Mouse (Mus musculus): ENCODE data around the gene Gpr119. TPM values are rescaled to one million over a fixed set of nuclear protein-coding genes. Genes with fewer than 3 reads are reported as not detected.

Gpr119 gene
- not detected in 2 replicates for polyA plus RNA-seq (2015; fragmentation: Nextera tagmentation; extraction: Ambion mirVana)

DNA sequence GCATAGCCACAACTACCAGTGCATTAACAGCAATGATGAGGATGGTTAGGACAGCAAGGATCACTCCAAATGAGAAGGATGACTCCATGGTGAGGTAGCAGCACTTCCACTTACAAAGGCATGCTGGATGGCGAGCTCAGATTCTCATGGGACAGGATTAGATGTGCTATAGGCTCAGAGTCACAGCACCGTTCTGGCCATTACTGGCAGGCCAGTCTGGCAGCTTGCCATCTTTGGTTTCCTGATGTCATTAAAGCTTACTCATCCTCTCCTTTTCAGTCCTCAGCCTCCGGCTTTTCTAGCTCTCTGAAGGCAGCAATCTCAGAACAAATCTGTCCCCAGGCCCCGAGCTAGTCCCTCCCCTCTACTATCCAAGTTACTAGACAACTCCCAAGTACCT lies at the start of gene Gpr119:
Gene Gpr119 (minus strand): TSS at position 308 of the 400 bp plus-strand sequence.
- Histone ChIP-seq H3K36me3 (replicated peaks) (no peaks in the 10 kb centered on the region), H3K4me1 (no peaks in the 10 kb centered on the region), H3K27ac (no peak within 1 kb of the TSS), H3K9ac (no peak within 1 kb of the TSS), H3K27me3 (replicated peaks) (no peaks in the 10 kb centered on the region), H3K4me2 (no peak within 1 kb of the TSS), H3K4me3 (no peak within 1 kb of the TSS), H3K9me3 (no peaks in the 10 kb centered on the region)
- 60% methylated on average over 4 of the region's 4 CpGs for WGBS
- no peak for ATAC-seq (replicated peaks)

DNA sequence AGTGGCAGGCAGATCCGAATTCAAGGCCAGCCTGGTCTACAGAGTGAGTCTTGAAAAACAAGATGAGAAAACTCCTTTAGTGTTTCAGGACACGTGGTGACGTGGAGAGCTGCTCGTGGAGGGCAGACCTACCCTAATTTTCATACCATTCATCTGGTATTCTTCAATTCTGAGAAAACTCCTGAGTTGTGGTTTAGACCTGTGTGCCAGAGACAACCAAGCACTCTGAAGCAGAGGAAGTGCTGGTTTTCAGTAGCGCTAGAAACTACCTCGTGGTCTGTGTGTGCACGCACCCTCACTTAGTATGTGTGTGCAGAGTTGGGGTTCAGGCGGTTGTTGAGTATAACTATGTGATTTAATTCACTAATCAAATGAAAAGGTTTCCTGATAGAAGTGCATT lies 38.6 kb upstream of the Gpr119 start:
- H3K4me1 ChIP-seq, result no peaks in the 10 kb centered on the region
- no peak overlapping the region for H3K9ac ChIP-seq
- H3K27me3 ChIP-seq (replicated peaks), result no peaks in the 10 kb centered on the region
- H3K9me3 ChIP-seq, result no peaks in the 10 kb centered on the region
- no peak overlapping the region for H3K4me3 ChIP-seq
- H3K27ac ChIP-seq, result no peak overlapping the region
- H3K36me3 ChIP-seq (replicated peaks), result no peaks in the 10 kb centered on the region
- H3K4me2 ChIP-seq, result no peak overlapping the region
- 92% methylated on average over 8 of the region's 8 CpGs for WGBS
- ATAC-seq (replicated peaks), result no peak

GRCm38 (mm10) chrX:48709701-48710100 lies 35.4 kb upstream of the Gpr119 start:
- H3K4me1 ChIP-seq, result no peaks in the 10 kb centered on the region
- H3K9me3 ChIP-seq, result no peaks in the 10 kb centered on the region
- H3K36me3 ChIP-seq (replicated peaks), result no peaks in the 10 kb centered on the region
- no peak overlapping the region for H3K9ac ChIP-seq
- H3K27me3 ChIP-seq (replicated peaks), result no peaks in the 10 kb centered on the region
- H3K27ac ChIP-seq, result no peak overlapping the region
- no peak overlapping the region for H3K4me2 ChIP-seq
- 90% methylated on average over 9 of the region's 10 CpGs for WGBS
- no peak overlapping the region for H3K4me3 ChIP-seq
- no peak for ATAC-seq (replicated peaks)

DNA sequence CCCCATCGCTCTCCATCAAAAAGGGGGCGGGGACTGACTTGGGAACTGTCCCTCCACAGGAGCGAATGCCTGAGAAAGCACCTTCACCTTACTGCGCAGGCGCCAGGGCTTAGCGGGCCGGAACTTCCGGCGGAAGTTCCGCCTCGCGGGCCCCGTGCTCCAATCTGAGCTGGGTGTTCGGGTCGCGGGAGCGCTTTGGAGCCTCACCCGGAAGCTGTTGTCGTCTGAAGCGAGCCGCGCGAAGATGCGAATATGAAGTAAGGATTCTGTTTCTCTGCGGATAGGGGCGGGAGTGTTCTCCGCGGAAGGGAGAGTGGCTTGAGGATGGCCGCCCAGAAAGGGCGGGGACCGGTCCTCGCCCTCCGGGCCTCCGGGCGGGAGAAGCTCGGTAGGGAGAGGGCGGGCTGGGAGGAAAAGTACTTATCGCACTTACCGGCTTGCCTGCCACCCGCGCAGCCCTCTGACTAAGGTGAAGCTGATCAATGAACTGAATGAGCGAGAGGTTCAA lies 20.6 kb upstream of the Gpr119 start, which contains the start of gene Rbmx2:
Gene Rbmx2 (plus strand): TSS at position 141 of the 508 bp plus-strand sequence.
- no peaks in the 10 kb centered on the region for H3K36me3 ChIP-seq (replicated peaks)
- no peaks in the 10 kb centered on the region for H3K27me3 ChIP-seq (replicated peaks)
- peak within 1 kb of the TSS; percentile 58 for H3K4me3 ChIP-seq
- H3K9me3 ChIP-seq, result no peaks in the 10 kb centered on the region
- H3K4me1 ChIP-seq, result peaks cover 8% of the 10 kb centered on the region
- peak; percentile 98 for ATAC-seq (replicated peaks)
- H3K27ac ChIP-seq, result peak within 1 kb of the TSS; percentile 67; the same call in 1 of the 2 replicates
- peak within 1 kb of the TSS; percentile 57 for H3K4me2 ChIP-seq
- 16% methylated on average over 41 of the region's 42 CpGs for WGBS
- H3K9ac ChIP-seq, result peak within 1 kb of the TSS; percentile 32

DNA sequence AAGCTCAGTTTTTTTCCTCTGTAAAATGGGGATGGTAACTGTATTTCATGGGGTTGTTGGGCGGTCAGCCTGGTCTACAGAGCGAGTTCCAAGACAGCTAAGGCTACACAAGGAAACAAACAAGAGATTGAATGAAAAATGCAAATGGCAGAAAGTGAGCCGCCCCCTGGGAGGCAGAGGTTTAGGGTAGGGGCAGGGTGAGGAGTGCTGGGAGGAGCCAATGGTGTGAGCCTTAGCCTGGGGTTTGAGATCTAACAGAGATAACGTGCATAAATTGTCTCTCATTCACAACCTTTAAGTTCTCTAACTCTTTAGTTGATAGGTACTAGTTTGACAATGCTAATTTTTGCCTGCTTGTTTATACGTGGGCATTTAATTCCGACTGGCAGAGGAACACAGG lies 20.2 kb upstream of the Gpr119 start:
- ATAC-seq (replicated peaks), result peak; percentile 93
- Histone ChIP-seq H3K27ac (peak overlapping the region; percentile 67; the same call in 1 of the 2 replicates), H3K9me3 (no peaks in the 10 kb centered on the region), H3K4me3 (peak overlapping the region; percentile 58), H3K9ac (peak overlapping the region; percentile 32), H3K4me1 (peaks cover 8% of the 10 kb centered on the region), H3K4me2 (peak overlapping the region; percentile 57), H3K36me3 (replicated peaks) (no peaks in the 10 kb centered on the region), H3K27me3 (replicated peaks) (no peaks in the 10 kb centered on the region)
- 17% methylated on average over 6 of the region's 6 CpGs for WGBS

- no peak overlapping the region for H3K4me2 ChIP-seq
- no peak overlapping the region for H3K9ac ChIP-seq
- no peaks in the 10 kb centered on the region for H3K27me3 ChIP-seq (replicated peaks)
- H3K9me3 ChIP-seq, result no peaks in the 10 kb centered on the region
- H3K27ac ChIP-seq, result no peak overlapping the region
- no peak for ATAC-seq (replicated peaks)
- H3K4me3 ChIP-seq, result no peak overlapping the region
- H3K36me3 ChIP-seq (replicated peaks), result no peaks in the 10 kb centered on the region
- H3K4me1 ChIP-seq, result no peaks in the 10 kb centered on the region
- 79% methylated on average over 5 of the region's 5 CpGs for WGBS
These were observed 9.6 kb upstream of the Gpr119 start for GRCm38 (mm10) chrX:48683857-48684256.

GRCm38 (mm10) chrX:48683451-48683850 lies 9.2 kb upstream of the Gpr119 start:
- Histone ChIP-seq H3K4me3 (no peak overlapping the region), H3K36me3 (replicated peaks) (no peaks in the 10 kb centered on the region), H3K27ac (no peak overlapping the region), H3K27me3 (replicated peaks) (no peaks in the 10 kb centered on the region), H3K9ac (no peak overlapping the region), H3K4me2 (no peak overlapping the region), H3K4me1 (no peaks in the 10 kb centered on the region), H3K9me3 (no peaks in the 10 kb centered on the region)
- 17% methylated on average over 3 of the region's 3 CpGs for WGBS
- ATAC-seq (replicated peaks), result no peak

- ATAC-seq (replicated peaks), result no peak
- no peaks in the 10 kb centered on the region for H3K36me3 ChIP-seq (replicated peaks)
- no peak overlapping the region for H3K4me2 ChIP-seq
- H3K9me3 ChIP-seq, result no peaks in the 10 kb centered on the region
- 73% methylated on average over 3 of the region's 3 CpGs for WGBS
- no peaks in the 10 kb centered on the region for H3K27me3 ChIP-seq (replicated peaks)
- no peaks in the 10 kb centered on the region for H3K4me1 ChIP-seq
- H3K27ac ChIP-seq, result no peak overlapping the region
- H3K9ac ChIP-seq, result no peak overlapping the region
- no peak overlapping the region for H3K4me3 ChIP-seq
These were observed 2.6 kb downstream of the Gpr119 start for GRCm38 (mm10) chrX:48671714-48672113.

- no peaks in the 10 kb centered on the region for H3K9me3 ChIP-seq
- ATAC-seq (replicated peaks), result no peak
- H3K36me3 ChIP-seq (replicated peaks), result no peaks in the 10 kb centered on the region
- no peak overlapping the region for H3K4me3 ChIP-seq
- H3K4me2 ChIP-seq, result no peak overlapping the region
- no peaks in the 10 kb centered on the region for H3K27me3 ChIP-seq (replicated peaks)
- H3K9ac ChIP-seq, result no peak overlapping the region
- no peak overlapping the region for H3K27ac ChIP-seq
- 67% methylated on average over 3 of the region's 3 CpGs for WGBS
- no peaks in the 10 kb centered on the region for H3K4me1 ChIP-seq
These were observed 4.7 kb downstream of the Gpr119 start for GRCm38 (mm10) chrX:48669588-48669987.

DNA sequence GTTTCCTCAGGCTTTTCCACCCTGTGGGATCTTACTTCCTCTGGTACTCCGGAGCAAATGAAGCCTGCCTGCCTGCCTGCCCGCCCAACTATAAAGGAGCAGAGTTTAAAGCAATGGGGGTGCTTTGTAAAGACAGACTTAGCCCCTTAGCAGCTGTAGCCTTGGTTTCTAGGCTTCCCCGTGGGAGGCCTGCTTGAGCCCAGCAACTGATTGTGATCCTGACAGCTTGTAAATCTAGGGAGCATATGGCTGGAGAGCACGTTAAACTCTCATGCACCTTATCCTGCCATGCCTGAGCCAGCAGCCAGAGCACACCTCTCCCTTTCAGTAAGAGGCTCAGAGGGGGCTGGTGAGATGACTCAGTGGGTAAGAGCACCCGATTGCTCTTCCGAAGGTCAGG lies 7.5 kb downstream of the Gpr119 start:
- Histone ChIP-seq H3K4me3 (no peak overlapping the region), H3K27ac (no peak overlapping the region), H3K4me1 (no peaks in the 10 kb centered on the region), H3K9me3 (no peaks in the 10 kb centered on the region), H3K9ac (no peak overlapping the region), H3K36me3 (replicated peaks) (no peaks in the 10 kb centered on the region), H3K27me3 (replicated peaks) (no peaks in the 10 kb centered on the region), H3K4me2 (no peak overlapping the region)
- WGBS, result 31% methylated on average over 6 of the region's 6 CpGs
- ATAC-seq (replicated peaks), result peak; percentile 62; the same call in 1 of the 2 replicates

GRCm38 (mm10) chrX:48644122-48644521 lies 30.2 kb downstream of the Gpr119 start:
- no peak overlapping the region for H3K4me2 ChIP-seq
- no peaks in the 10 kb centered on the region for H3K9me3 ChIP-seq
- no peaks in the 10 kb centered on the region for H3K4me1 ChIP-seq
- H3K36me3 ChIP-seq (replicated peaks), result 0 out of 2 replicates have a peak, but pooled peaks cover 3% of the 10 kb centered on the region
- no peak overlapping the region for H3K9ac ChIP-seq
- WGBS, result 85% methylated on average over 2 of the region's 2 CpGs
- no peak overlapping the region for H3K27ac ChIP-seq
- H3K27me3 ChIP-seq (replicated peaks), result no peaks in the 10 kb centered on the region
- no peak overlapping the region for H3K4me3 ChIP-seq
- ATAC-seq (replicated peaks), result no peak

- H3K27me3 ChIP-seq (replicated peaks), result no peaks in the 10 kb centered on the region
- no peak overlapping the region for H3K4me2 ChIP-seq
- H3K9me3 ChIP-seq, result no peaks in the 10 kb centered on the region
- ATAC-seq (replicated peaks), result no peak
- H3K27ac ChIP-seq, result no peak overlapping the region
- WGBS, result 63% methylated on average over 2 of the region's 2 CpGs
- no peaks in the 10 kb centered on the region for H3K4me1 ChIP-seq
- no peak overlapping the region for H3K4me3 ChIP-seq
- 0 out of 2 replicates have a peak, but pooled peaks cover 3% of the 10 kb centered on the region for H3K36me3 ChIP-seq (replicated peaks)
- H3K9ac ChIP-seq, result no peak overlapping the region
These were observed 37.2 kb downstream of the Gpr119 start for GRCm38 (mm10) chrX:48637032-48637431.

DNA sequence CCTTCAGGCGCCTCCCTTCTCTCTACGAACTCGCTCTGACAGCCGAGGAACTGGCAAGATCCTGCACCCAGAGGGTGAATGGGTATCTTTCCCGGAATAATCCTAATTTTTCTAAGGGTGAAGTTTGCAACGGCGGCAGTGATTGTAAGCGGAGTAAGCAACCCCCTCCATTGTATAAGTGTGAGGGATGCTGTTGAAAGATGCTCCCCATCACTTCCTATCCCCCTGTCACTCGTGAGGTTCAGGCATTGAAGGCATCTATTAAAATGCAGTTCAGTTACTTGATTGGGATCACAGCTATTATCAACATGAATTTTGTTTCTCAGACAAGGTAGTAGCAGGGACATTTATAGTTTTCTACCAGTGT lies 50.2 kb downstream of the Gpr119 start:
- H3K9me3 ChIP-seq, result no peaks in the 10 kb centered on the region
- 0 out of 2 replicates have a peak, but pooled peaks cover 3% of the 10 kb centered on the region for H3K4me1 ChIP-seq
- H3K4me3 ChIP-seq, result peak overlapping the region; percentile 64
- no peak; the same call in 1 of the 2 replicates for ATAC-seq (replicated peaks)
- no peaks in the 10 kb centered on the region for H3K36me3 ChIP-seq (replicated peaks)
- H3K4me2 ChIP-seq, result peak overlapping the region; percentile 54
- peak overlapping the region; percentile 89 for H3K27ac ChIP-seq
- peak overlapping the region; percentile 61 for H3K9ac ChIP-seq
- no peaks in the 10 kb centered on the region for H3K27me3 ChIP-seq (replicated peaks)
- WGBS, result 32% methylated on average over 9 of the region's 9 CpGs
